Mouse (Mus musculus): ENCODE results near the gene Il25. TPM values are rescaled to one million over a fixed set of nuclear protein-coding genes. Genes with fewer than 3 reads are reported as not detected.

Il25 gene
- total and polyA plus RNA-seq, 3 experiments, result not detected

DNA sequence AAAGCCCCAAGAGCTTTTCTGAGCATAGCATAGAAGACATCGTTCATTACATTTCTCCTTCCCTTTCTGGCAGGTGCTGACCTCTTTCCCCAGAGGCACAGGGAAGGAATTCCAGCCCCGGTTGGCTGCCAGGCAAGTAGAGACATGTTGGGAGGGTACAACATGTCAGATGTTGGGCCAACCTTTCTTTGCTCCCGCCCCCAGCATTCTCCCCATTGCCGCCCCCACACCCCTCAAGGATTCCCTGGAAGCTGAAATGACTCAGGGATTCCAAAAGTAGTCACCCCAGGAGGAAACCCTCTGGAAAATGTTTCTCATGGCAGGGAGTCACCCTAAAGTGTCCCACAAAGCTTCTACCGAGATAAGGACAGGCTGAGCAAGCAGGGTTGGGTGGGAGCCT lies 2.7 kb upstream of the Il25 start:
- H3K4me1 ChIP-seq (ENCODE audit: control insufficient read depth in 1 of 2, insufficient read depth in 2 of 2), result peaks cover 3 to 12% of the 10 kb centered on the region in 2 experiments
- H3K4me3 ChIP-seq (replicated peaks in 1 of 3; ENCODE audit: low read depth in 2 of 3, low read length in 2 of 3, poor library complexity in 1 of 3), result no peak overlapping the region
- no peak overlapping the region for H3K27ac ChIP-seq (ENCODE audit: insufficient read depth, low read depth)
- H3K4me2 ChIP-seq (ENCODE audit: insufficient read depth, low read depth, poor library complexity, severe bottlenecking), result no peak overlapping the region
- H3K9me3 ChIP-seq (replicated peaks; ENCODE audit: low read length), result peaks cover 4% of the 10 kb centered on the region
- no peak overlapping the region for H3K9ac ChIP-seq (ENCODE audit: insufficient read depth, low read depth)
- H3K36me3 ChIP-seq (replicated peaks in 1 of 2; ENCODE audit: control insufficient read depth in 1 of 2, insufficient read depth in 1 of 2, low read length in 1 of 2), result no peaks in the 10 kb centered on the region
- H3K27me3 ChIP-seq (replicated peaks), result peaks cover 80% of the 10 kb centered on the region
- dilution Hi-C loops (cut with MboI; ENCODE audit: extremely low pct_ligation_motif_present, extremely low pct_unique_long_range_greater_than_20kb, low sequenced_read_pairs) (no loop called here), in situ Hi-C loops (cut with MboI; ENCODE audit: low pct_ligation_motif_present, low pct_unique_long_range_greater_than_20kb, low sequenced_read_pairs) (no loop called here)
- no peak for TF ChIP-seq ZC3H11A (IDR thresholded peaks at IDR 0.05; ENCODE audit: low read depth, low read length)
- TF ChIP-seq CHD1 (IDR thresholded peaks at IDR 0.05; ENCODE audit: low read depth, low read length), result no peak
- no peak for TF ChIP-seq MEF2A (IDR thresholded peaks at IDR 0.05; ENCODE audit: borderline replicate concordance, low read depth, low read length)
- no peak for TF ChIP-seq UBTF (IDR thresholded peaks at IDR 0.05; ENCODE audit: low read depth, low read length)
- TF ChIP-seq JUND (conservative IDR thresholded peaks at IDR 0.05; ENCODE audit: low read depth, low read length), result no peak
- no peak for TF ChIP-seq RAD21 (IDR thresholded peaks at IDR 0.05; ENCODE audit: low read depth, low read length)
- TF ChIP-seq POLR2AphosphoS2 (IDR thresholded peaks at IDR 0.05; ENCODE audit: low read depth, low read length), result no peak
- no peak for TF ChIP-seq ETS1 (conservative IDR thresholded peaks at IDR 0.05; ENCODE audit: low read depth, low read length)
- TF ChIP-seq E2F4 (IDR thresholded peaks at IDR 0.05; ENCODE audit: insufficient replicate concordance, low read depth, low read length), result no peak
- TF ChIP-seq JUN (IDR thresholded peaks at IDR 0.05; ENCODE audit: insufficient read depth, low read depth, low read length), result no peak
- DNase-seq (ENCODE audit: extremely low read depth), result no peak
- H3K79me2 ChIP-seq (replicated peaks; ENCODE audit: control insufficient read depth, extremely low read depth, insufficient read depth, poor library complexity, severe bottlenecking), result no peaks in the 10 kb centered on the region

- no peak overlapping the region for H3K4me2 ChIP-seq (ENCODE audit: insufficient read depth, low read depth, poor library complexity, severe bottlenecking)
- dilution Hi-C loops (cut with MboI; ENCODE audit: extremely low pct_ligation_motif_present, extremely low pct_unique_long_range_greater_than_20kb, low sequenced_read_pairs) (no loop called here), in situ Hi-C loops (cut with MboI; ENCODE audit: low pct_ligation_motif_present, low pct_unique_long_range_greater_than_20kb, low sequenced_read_pairs) (no loop called here)
- peaks cover 3 to 12% of the 10 kb centered on the region in 2 experiments for H3K4me1 ChIP-seq (ENCODE audit: control insufficient read depth in 1 of 2, insufficient read depth in 2 of 2)
- no peaks in the 10 kb centered on the region for H3K79me2 ChIP-seq (replicated peaks; ENCODE audit: control insufficient read depth, extremely low read depth, insufficient read depth, poor library complexity, severe bottlenecking)
- H3K36me3 ChIP-seq (replicated peaks in 1 of 2; ENCODE audit: control insufficient read depth in 1 of 2, insufficient read depth in 1 of 2, low read length in 1 of 2), result no peaks in the 10 kb centered on the region
- H3K27ac ChIP-seq (ENCODE audit: insufficient read depth, low read depth), result no peak overlapping the region
- TF ChIP-seq JUND (conservative IDR thresholded peaks at IDR 0.05; ENCODE audit: low read depth, low read length), result no peak
- no peak for TF ChIP-seq SMC3 (IDR thresholded peaks at IDR 0.05; ENCODE audit: low read depth, low read length)
- no peak for TF ChIP-seq TBP (conservative IDR thresholded peaks at IDR 0.05; ENCODE audit: low read depth, low read length)
- no peak for DNase-seq (ENCODE audit: extremely low read depth)
- no peak overlapping the region for H3K9ac ChIP-seq (ENCODE audit: insufficient read depth, low read depth)
- H3K9me3 ChIP-seq (replicated peaks; ENCODE audit: low read length), result peaks cover 4% of the 10 kb centered on the region
- H3K27me3 ChIP-seq (replicated peaks), result peaks cover 80% of the 10 kb centered on the region
- no peak overlapping the region for H3K4me3 ChIP-seq (replicated peaks in 1 of 3; ENCODE audit: low read depth in 2 of 3, low read length in 2 of 3, poor library complexity in 1 of 3)
Measured at GRCm38 (mm10) chr14:54930431-54930830, 2.1 kb upstream of the Il25 start.

All from CH12.LX (cell line).